Mouse (Mus musculus): ENCODE results near the gene Scgb2a2.
"Not testable (repeated sequence)": the region's sequence is repeated elsewhere in the genome, so short reads cannot be mapped to it uniquely, and the experiment has no call there.

Scgb2a2 gene

GRCm38 (mm10) chr19:9847262-9847661, at the start of gene Scgb2a2:
Gene Scgb2a2, plus strand, starts transcription at chr19:9847562.
- DNase-seq: no peak

GRCm38 (mm10) chr19:9836581-9837340, 10.6 kb upstream of the Scgb2a2 start:
- peak; percentile 56 to 66 for DNase-seq

- no peak for DNase-seq
Observed at GRCm38 (mm10) chr19:9837341-9837715, 10.0 kb upstream of the Scgb2a2 start.

- not testable (repeated sequence) for DNase-seq
Observed at GRCm38 (mm10) chr19:9849368-9850075, 2.2 kb downstream of the Scgb2a2 start.

- not testable (repeated sequence) for DNase-seq
Observed at GRCm38 (mm10) chr19:9860821-9861220, 13.5 kb downstream of the Scgb2a2 start.

GRCm38 (mm10) chr19:9864856-9865255, 17.5 kb downstream of the Scgb2a2 start:
- no peak for DNase-seq

- no peak for DNase-seq
Observed at GRCm38 (mm10) chr19:9865466-9865865, 18.1 kb downstream of the Scgb2a2 start.

GRCm38 (mm10) chr19:9878186-9878835, 30.9 kb downstream of the Scgb2a2 start:
- DNase-seq: no peak

- no peak for DNase-seq
Observed at GRCm38 (mm10) chr19:9886348-9886747, 39.0 kb downstream of the Scgb2a2 start.

- no peak for DNase-seq
Observed at GRCm38 (mm10) chr19:9886771-9887170, 39.4 kb downstream of the Scgb2a2 start.

GRCm38 (mm10) chr19:9896067-9896466, 48.7 kb downstream of the Scgb2a2 start:
- DNase-seq: no peak

- peak in 1 of 2 experiments; percentile 4 for DNase-seq
Observed at GRCm38 (mm10) chr19:9898339-9899066, 51.1 kb downstream of the Scgb2a2 start.

GRCm38 (mm10) chr19:9899072-9899779, 51.9 kb downstream of the Scgb2a2 start, which contains the start of gene Incenp:
Gene Incenp, minus strand, starts transcription at chr19:9899551.
- DNase-seq: peak; percentile 90 to 93

GRCm38 (mm10) chr19:9899780-9900146, 52.4 kb downstream of the Scgb2a2 start:
- no peak for DNase-seq

GRCm38 (mm10) chr19:9900696-9901095, 53.3 kb downstream of the Scgb2a2 start:
- DNase-seq: not testable (repeated sequence)
